Mouse (Mus musculus) adipocyte (in vitro differentiated cells): ENCODE measurements at regions not wholly inside any gene's neighbourhood (a gene's known extent, or its start where the extent isn't known, plus 50 kb on each side); places are given as distances from the start of the nearest gene placed in this dataset.

Source experiments
- DNase-seq: peaks from one replicate; pipeline ENCODE4 v3.0.0-alpha.2; 2016; ENCODE audit warnings: low spot score

GRCm38 (mm10) chr7:37093721-37094120, 395.8 kb downstream of the Tshz3 start:
- no peak for DNase-seq

DNA sequence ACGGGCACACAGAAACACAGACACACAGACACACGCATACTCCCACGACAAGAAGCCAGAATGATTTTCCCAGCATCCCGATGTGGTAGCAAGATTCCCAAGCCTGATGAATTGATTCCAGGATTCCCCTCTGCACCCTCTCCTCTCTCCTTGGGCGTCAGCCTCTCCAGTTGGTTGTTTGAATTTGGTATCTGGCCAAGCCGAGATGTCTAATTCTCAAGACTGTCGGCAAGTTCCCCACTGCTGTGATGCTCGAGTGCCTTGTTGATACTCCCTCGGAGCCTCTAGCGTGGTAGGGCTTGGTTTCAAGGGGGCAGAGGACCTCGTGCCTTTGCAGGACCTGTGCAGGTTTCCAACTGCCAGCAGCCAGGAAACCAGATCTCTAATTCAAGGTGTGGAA, 397.9 kb downstream of the Tshz3 start:
- DNase-seq, result no peak

DNA sequence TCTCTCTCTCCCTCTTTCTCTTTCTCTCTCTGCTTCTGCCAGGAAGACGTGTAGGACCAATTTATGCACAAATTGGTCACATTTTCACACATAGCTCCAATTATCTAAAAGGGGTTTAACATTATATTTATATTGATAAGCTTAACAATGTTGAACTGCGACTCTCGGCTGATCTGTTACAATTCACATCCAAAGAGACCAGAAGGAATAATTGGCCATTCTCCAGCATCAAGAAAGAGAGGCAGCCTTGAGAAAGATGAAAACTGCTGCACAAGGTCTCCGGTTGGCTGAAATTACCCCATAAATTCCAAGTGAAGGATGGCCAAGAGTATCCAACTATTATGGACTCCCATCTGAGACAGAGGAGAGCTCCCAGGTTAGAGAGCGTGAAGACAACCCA, 398.4 kb downstream of the Tshz3 start:
- no peak for DNase-seq

DNA sequence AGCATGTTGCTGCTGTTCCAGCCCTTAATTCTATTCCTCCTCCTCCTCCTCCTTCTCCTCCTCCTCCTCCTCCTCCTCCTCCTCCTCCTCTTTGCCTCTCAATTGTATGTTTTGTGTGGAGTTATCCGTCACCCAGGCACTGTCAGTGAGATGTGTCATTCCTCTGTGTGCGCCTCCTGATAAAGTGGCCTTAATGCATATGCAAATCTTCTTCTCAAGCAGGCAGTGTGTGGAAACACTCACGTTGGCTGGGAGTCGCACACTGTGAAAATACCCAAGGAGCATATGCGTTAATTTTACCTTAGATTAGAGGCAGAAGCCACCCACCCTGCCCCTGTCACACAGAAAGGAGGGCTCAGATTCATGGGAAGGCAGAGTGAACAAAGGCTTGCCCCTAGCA, 401.0 kb downstream of the Tshz3 start:
- no peak for DNase-seq

- no peak for DNase-seq
These were observed 406.8 kb downstream of the Tshz3 start for GRCm38 (mm10) chr7:37104671-37105070.

DNA sequence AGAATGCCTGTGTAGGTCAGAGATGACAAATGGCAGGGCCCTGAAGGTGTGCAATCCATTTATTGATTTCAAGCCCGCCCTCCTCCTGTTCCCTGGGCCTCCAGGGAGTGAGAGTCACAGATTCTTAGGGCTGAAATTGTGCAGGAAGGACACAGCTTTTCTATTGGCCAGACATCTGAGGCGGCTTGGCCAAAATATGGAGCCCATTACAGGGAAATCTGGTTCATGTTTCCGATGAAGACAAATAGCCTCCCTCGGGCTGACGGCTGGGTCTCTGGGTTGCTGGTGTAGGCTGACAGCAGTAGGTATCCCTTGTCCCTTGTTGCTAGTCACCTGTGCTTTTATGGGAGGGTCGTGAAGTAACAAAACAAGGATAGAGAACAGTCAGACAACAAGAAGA, 413.2 kb downstream of the Tshz3 start:
- DNase-seq, result no peak

- DNase-seq, result no peak
These were observed 422.9 kb downstream of the Tshz3 start for GRCm38 (mm10) chr7:37120776-37121175.

DNA sequence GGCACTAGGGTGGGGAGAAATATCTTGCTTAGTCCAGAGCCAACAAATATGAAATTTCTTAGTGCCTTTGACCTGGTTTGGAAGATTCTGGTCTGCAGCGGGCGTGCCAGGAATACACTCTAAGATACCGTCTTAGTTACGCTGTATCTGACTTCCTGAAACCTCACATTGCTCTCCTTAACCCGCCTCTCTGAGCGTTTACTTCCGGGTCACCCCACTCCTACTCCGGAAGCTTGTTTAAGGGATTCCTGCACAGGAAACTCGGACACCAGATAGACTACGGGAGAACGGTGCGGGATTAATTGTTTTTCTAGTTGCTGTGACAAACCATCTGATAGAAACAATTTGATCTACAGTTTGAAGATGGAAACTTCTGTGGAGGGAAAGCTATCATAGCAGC, 442.3 kb downstream of the Tshz3 start:
- DNase-seq, result no peak

DNA sequence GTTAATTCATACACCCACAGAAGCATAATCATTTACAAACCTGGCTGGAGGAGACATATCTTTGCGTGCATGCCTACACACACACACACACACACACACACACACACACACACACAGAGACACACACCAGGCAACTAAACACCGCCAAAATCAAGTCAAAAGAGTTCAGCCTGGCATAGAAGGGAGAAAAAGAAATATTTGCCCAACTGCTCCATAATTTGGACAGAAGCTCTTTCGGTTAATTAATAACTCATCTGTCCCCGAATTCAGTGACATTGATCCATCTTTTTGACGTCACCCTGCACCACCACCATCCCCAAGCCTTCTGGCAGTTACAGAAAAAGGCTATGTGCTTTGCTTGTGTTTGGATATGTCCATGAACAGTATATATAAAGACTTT, 444.9 kb downstream of the Tshz3 start:
- DNase-seq, result no peak

DNA sequence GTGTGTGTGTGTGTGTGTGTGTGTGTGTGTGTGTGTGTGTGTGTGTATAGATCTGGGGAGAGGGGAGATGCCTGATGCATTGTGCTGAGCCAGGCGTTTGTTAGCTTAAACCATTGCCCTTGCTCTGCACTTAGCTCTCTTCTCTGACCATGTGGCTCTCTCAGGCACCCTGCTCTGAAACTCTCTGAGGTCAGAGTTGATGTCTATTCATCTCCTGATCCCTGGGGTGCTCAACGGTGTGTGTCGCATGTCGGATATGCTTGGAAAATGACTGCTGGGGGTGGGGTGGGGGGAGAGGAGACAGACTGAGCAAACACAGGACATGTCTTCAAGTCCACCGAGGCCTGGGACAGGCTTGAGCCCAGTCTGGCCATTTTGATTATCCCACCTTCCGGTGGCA, 446.4 kb downstream of the Tshz3 start:
- no peak for DNase-seq

- DNase-seq, result no peak
These were observed 451.8 kb downstream of the Tshz3 start for GRCm38 (mm10) chr7:37149711-37150110.

DNA sequence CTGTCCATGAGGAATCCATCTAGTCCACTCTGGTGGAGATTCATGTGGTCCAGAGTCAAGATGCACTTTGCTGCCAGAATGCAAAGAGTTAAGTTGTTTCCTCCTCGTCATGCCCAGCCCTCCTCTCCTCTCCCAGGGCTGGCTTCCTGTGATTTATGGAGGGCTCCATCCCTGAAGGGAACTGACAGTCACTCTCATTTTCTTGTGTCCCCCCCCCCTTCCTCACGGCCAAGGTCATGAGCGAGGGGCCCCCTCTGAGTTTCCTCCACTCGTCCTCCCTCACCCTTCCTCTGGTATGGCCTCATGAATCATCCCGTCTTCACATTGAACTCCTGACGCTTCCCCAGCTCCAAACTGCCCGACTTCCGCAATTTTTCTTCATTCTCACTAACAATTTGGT, 461.9 kb downstream of the Tshz3 start:
- no peak for DNase-seq

DNA sequence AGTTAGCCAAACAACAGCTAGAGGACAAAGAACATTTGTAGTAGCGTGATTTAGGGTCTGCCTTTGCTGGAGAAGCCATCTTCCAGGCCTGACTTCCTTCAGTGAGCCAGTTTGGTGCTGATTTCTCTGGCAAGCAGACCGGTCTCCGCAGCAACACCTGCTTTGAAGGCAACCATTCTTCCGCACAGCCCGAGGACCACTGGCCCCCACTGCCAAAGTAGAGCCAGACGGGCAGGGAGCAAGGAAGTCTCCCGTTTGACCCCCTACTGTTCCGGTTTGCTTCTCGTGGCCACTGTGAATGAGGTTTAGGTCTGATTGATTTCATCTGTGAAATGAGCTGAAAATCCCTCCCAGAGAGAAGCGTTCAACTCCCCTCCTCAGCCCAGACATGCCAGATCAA, 471.0 kb downstream of the Tshz3 start:
- DNase-seq, result no peak

DNA sequence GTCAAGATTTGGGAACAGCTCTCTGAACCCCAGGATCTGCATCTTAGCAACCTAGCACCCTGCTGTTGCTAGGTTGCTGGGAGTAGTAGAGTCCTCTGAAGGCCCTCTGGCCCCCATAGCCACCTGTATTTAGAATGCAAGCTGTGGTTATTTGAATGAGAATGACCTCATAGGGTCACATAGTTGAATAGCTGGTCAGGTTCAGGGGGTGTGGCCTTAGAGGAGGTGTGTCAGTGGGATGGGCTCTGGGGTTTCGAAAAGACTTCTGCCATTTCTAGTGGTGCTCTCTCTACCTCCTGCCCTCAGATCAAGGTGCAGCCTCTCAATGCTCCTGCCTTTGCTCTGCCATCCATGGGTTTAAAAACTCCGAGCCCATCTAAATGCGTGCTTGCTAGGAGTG, 477.8 kb downstream of the Tshz3 start:
- no peak for DNase-seq

- DNase-seq, result no peak
These were observed 480.3 kb downstream of the Tshz3 start for GRCm38 (mm10) chr7:37178256-37178655.

DNA sequence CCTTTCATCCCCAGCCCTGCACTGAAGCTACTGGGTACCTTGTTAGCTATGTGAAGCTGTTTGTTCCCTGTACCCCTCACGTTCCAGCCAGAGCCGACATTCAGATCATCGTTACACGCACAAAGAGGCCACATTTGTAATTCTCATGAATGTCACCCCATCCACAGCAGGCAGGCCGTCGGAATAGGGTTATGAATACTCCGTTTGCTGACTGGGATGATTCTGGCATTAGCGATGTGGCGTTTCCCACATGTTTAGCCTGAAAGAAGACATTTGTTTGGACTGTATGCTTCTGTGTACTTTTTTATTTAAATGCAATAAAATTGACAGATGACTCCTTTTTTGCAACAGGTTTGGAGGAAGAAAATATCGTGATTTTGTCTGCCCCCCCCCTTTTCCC, 482.0 kb downstream of the Tshz3 start:
- DNase-seq, result no peak

DNA sequence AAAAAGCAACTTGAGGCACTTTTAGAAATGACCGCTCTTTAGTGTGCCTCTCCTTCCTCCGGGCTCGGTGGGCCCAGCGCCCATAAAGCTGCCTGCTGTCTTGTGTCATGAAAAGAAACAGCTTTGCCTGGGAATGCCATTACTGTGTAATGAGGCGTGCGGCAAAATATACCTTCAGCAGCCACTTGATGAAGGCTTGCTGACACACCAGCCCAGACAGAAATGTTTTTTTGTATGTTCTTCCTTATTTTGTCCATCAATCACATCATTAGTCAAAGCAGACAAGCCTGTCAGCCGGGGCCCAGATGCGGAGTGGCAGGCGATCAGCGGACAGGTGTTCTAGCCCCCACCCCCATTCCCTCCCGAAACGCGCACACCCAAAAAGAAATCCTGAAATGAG, 482.5 kb downstream of the Tshz3 start:
- no peak for DNase-seq

GRCm38 (mm10) chr7:37181109-37181508, 483.2 kb downstream of the Tshz3 start:
- no peak for DNase-seq

- no peak for DNase-seq
These were observed 494.6 kb downstream of the Tshz3 start for GRCm38 (mm10) chr7:37192536-37192935.

DNA sequence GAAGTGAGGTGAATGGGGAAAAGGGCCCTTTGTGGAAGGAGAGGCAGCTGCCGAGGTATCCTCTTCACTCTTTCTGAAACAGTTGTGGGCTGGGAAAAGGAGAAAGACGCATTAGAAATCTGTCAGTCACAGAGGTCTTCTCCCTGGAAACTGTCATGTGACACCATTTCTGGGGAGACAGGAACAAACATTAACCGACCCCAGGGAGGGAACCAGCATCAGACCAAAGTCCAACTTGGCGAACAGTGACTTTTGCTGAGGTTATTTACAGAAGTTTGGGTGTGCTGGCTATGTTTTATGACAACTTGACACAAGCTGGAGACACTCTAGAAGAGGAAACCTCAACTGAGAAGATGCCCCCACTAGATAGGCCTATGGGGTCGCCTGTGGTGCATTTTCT, 506.9 kb downstream of the Tshz3 start:
- no peak for DNase-seq

DNA sequence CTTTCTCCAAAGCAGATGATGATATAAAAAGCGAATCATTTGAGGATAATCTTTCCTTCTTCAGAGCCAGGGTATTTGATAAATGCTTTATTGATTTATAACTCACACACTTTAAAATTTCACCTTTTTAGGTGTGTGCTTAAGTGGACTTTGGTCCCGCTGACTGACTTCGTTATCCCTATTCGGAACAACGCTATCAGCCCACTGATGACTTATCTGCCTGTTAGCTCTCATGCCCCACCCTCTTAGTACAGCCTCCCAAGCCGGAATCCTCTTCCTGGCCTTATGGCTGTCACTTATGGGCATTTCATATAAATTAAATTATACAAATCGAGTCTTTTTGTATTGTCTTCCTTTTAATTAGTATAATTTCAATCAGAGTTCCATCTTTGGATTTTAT, 510.4 kb downstream of the Tshz3 start:
- DNase-seq, result no peak

DNA sequence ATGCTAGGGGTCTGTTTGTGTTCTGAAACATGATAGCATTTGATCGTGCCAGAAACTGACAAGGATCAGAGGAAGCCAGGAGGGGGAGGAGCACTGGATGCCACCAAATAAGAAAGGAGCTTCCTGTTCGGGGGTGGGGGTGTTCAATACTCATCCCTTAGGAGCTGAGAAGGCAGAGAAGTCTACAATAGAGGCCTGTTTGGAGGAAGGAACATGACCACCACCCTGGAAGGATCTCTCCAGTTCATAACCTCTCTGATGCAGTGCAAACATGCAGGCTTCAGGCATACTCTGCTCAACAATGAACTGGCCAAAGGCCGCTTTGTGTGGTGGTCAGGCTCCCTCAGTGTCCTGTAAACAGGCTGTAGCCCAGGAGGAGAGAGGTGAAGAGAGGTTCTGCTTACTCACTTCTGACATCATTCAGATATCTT, 515.8 kb downstream of the Tshz3 start:
- DNase-seq, result no peak

GRCm38 (mm10) chr7:37215498-37215897, 517.6 kb downstream of the Tshz3 start:
- no peak for DNase-seq

DNA sequence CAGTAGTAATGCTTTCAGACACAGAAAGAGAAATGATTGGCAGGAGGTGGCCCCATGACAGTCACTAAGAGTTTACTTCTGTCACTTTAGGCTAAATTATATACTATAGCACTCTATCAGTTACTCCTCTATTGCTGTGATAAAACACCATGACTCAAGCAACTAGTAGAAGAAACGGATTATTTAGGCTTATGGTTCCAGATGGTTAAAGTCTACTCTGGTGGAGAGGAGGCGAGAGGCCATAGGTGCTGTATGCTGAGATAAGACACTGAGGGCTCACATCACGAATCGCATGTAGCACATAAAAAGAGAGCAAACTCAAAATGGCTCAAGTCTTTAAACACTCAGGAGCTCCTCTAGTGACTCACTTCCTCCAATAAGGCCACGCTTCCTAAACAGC, 522.6 kb downstream of the Tshz3 start:
- DNase-seq, result no peak

DNA sequence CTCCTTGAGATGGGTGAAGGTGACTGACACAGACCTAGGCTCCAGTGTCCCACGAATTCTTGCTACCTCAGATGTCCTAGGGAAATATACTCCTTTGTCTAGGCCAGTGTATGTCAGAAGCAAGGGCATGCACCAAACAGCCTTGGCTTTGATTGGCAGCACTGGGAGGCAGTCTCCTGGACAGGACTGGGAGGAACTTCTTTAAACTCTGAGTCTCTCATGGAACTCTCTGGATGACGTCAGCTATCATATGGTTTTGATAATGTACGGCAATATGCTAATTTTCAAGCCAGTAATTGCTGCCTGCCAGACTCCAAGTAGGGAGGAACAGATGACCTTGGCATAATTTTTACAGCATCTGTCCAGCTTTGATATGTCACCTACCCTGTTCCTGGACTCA, 528.5 kb downstream of the Tshz3 start:
- DNase-seq, result no peak
